ENCODE assay signal across 9 mouse cellular contexts in genomic region chr4:3049972-3050846, GRCm38 (mm10).
DNase-seq lines count a peak whose midpoint lies in the region; ATAC-seq and TF ChIP-seq lines count a peak whose summit lies in the region.
"Had no signal": no experiment of that assay in that cellular context is flagged by ENCODE, and none has a peak within 500 bp of the region (broad histone marks: within the 10 kb centered on the region; RNA-seq: fewer than 3 reads in every experiment).

No protein-coding gene starts in this region.

- peaks cover 55% of the 10 kb centered on the region for H3K9me3 ChIP-seq in embryonic facial prominence, embryonic 11.5 days (replicated peaks; ENCODE audit: control insufficient read depth, low read length)
- peaks cover 54% of the 10 kb centered on the region for H3K9me3 ChIP-seq in embryonic facial prominence, embryonic 10.5 days
- H3K9me3 ChIP-seq in neural tube, embryonic 15.5 days (replicated peaks): peaks cover 54% of the 10 kb centered on the region

- no peaks in the 10 kb centered on the region for H3K4me1 ChIP-seq in embryonic facial prominence, embryonic 11.5 days (ENCODE audit: control insufficient read depth, insufficient read depth, low read length)
- no peaks in the 10 kb centered on the region for H3K4me1 ChIP-seq in embryonic facial prominence, embryonic 10.5 days
- no peaks in the 10 kb centered on the region for H3K4me1 ChIP-seq in thymus, adult 2 months (replicated peaks; ENCODE audit: control insufficient read depth, insufficient read depth, low read length)
- H3K4me1 ChIP-seq in neural tube, embryonic 15.5 days: no peaks in the 10 kb centered on the region

- H3K36me3 ChIP-seq in embryonic facial prominence, embryonic 11.5 days (replicated peaks; ENCODE audit: control insufficient read depth, insufficient read depth, low read depth, low read length): no peaks in the 10 kb centered on the region; the same call in none of the 2 replicates
- no peaks in the 10 kb centered on the region for H3K36me3 ChIP-seq in embryonic facial prominence, embryonic 10.5 days (replicated peaks)
- no peaks in the 10 kb centered on the region for H3K36me3 ChIP-seq in thymus, adult 2 months (ENCODE audit: control insufficient read depth, insufficient read depth, low read length)
- H3K36me3 ChIP-seq in neural tube, embryonic 15.5 days: no peaks in the 10 kb centered on the region

- no peak overlapping the region for H3K4me2 ChIP-seq in embryonic facial prominence, embryonic 11.5 days (ENCODE audit: low read depth, low read length)
- H3K4me2 ChIP-seq in neural tube, embryonic 15.5 days: no peak overlapping the region

- no peak for TF ChIP-seq CTCF in thymus, adult 2 months (IDR thresholded peaks at IDR 0.05; ENCODE audit: borderline replicate concordance, control insufficient read depth, extremely low read depth, insufficient read depth, low read length, poor library complexity)

- H3K27me3 ChIP-seq in embryonic facial prominence, embryonic 11.5 days (ENCODE audit: control insufficient read depth, insufficient read depth, low read length): no peaks in the 10 kb centered on the region
- no peaks in the 10 kb centered on the region for H3K27me3 ChIP-seq in embryonic facial prominence, embryonic 10.5 days (replicated peaks; ENCODE audit: low read depth, poor library complexity, severe bottlenecking)
- no peaks in the 10 kb centered on the region for H3K27me3 ChIP-seq in thymus, adult 2 months (ENCODE audit: control insufficient read depth, insufficient read depth, low read length)
- H3K27me3 ChIP-seq in neural tube, embryonic 15.5 days (replicated peaks): no peaks in the 10 kb centered on the region

- no peak overlapping the region for H3K27ac ChIP-seq in embryonic facial prominence, embryonic 11.5 days (replicated peaks; ENCODE audit: low read depth, low read length)
- H3K27ac ChIP-seq in embryonic facial prominence, embryonic 10.5 days (replicated peaks): no peak overlapping the region
- H3K27ac ChIP-seq in thymus, adult 2 months (ENCODE audit: control insufficient read depth, insufficient read depth, low read length): no peak overlapping the region
- H3K27ac ChIP-seq in neural tube, embryonic 15.5 days (replicated peaks): no peak overlapping the region
- H3K27ac ChIP-seq: left cerebral cortex, adult 2 months had no signal

- ATAC-seq in embryonic facial prominence, embryonic 11.5 days (replicated peaks; ENCODE audit: insufficient number of reproducible peaks, low FRiP score, low TSS enrichment, low read depth): peak; percentile 41; the same call in 1 of the 2 replicates
- peak; percentile 45; the same call in 1 of the 2 replicates for ATAC-seq in neural tube, embryonic 15.5 days (ENCODE audit: low FRiP score)

- WGBS in embryonic facial prominence, embryonic 11.5 days: 51% methylated on average over 2 of the region's 2 CpGs
- WGBS in embryonic facial prominence, embryonic 10.5 days: 52% methylated on average over 2 of the region's 2 CpGs
- 54% methylated on average over 2 of the region's 2 CpGs for WGBS in thymus, adult 2 months
- whole genome bisulfite sequencing in neural tube, embryonic 15.5 days: 53% methylated on average over 2 of the region's 2 CpGs

- no peak for DNase-seq in embryonic facial prominence, embryonic 11.5 days (ENCODE audit: low spot score)
- no peak for DNase-seq in embryonic facial prominence, embryonic 10.5 days (ENCODE audit: low spot score)
- peak; percentile 4 for DNase-seq in thymus, postnatal 4 days
- DNase-seq in thymus, adult 2 months: no peak
- DNase-seq in liver: peak; percentile 3
- no peak for DNase-seq in MN1 (ENCODE audit: low spot score)
- DNase-seq in retina, postnatal 1 day: no peak

- H3K4me3 ChIP-seq in embryonic facial prominence, embryonic 11.5 days (ENCODE audit: low read depth, low read length): no peak overlapping the region
- H3K4me3 ChIP-seq in embryonic facial prominence, embryonic 10.5 days: no peak overlapping the region
- no peak overlapping the region for H3K4me3 ChIP-seq in thymus, adult 2 months (ENCODE audit: control insufficient read depth, insufficient read depth, low read length)
- no peak overlapping the region for H3K4me3 ChIP-seq in neural tube, embryonic 15.5 days (replicated peaks)
- H3K4me3 ChIP-seq: left cerebral cortex, adult 2 months had no signal

- H3K9ac ChIP-seq in embryonic facial prominence, embryonic 11.5 days (replicated peaks; ENCODE audit: low read length): no peak overlapping the region
- no peak overlapping the region for H3K9ac ChIP-seq in neural tube, embryonic 15.5 days (replicated peaks)

- TF ChIP-seq POLR2A in thymus, adult 2 months (IDR thresholded peaks at IDR 0.05; ENCODE audit: control insufficient read depth, extremely low read depth, insufficient read depth, low read length, poor library complexity): no peak

Comparison
In these comparisons a context has a peak if more than half of its experiments do, and no peak if none do; other contexts are left out.
1. DNase-seq: peak in thymus, postnatal 4 days (single experiment) and liver (single experiment); none in embryonic facial prominence, embryonic 11.5 days (single experiment), embryonic facial prominence, embryonic 10.5 days (single experiment), thymus, adult 2 months (single experiment), MN1 (single experiment) and retina, postnatal 1 day (single experiment).